Mouse (Mus musculus) MEL (cell line): ENCODE data around the gene Yes1.

Experiments used
- CHD1 ChIP-seq: IDR thresholded peaks from 2 replicates; pipeline ENCODE4 v1.6.1; 2012; ENCODE audit warnings: low read depth, mild to moderate bottlenecking, inconsistent platforms, low read length, improper control_type of control experiment
- CTCF ChIP-seq, 3 experiments: IDR thresholded peaks in 2 of 3; conservative IDR thresholded peaks in 1 of 3; 2 replicates each; pipeline ENCODE4 v1.5.1; 2011 to 2012; ENCODE audit warnings: low read length in 3 of 3, low read depth in 2 of 3, mild to moderate bottlenecking in 2 of 3, improper control_type of control experiment in 1 of 3, inconsistent platforms in 1 of 3, mixed read lengths in 1 of 3, moderate library complexity in 1 of 3; ENCODE audit not compliant: control insufficient read depth in 1 of 3, insufficient read depth in 1 of 3, poor library complexity in 1 of 3, severe bottlenecking in 1 of 3

DNA sequence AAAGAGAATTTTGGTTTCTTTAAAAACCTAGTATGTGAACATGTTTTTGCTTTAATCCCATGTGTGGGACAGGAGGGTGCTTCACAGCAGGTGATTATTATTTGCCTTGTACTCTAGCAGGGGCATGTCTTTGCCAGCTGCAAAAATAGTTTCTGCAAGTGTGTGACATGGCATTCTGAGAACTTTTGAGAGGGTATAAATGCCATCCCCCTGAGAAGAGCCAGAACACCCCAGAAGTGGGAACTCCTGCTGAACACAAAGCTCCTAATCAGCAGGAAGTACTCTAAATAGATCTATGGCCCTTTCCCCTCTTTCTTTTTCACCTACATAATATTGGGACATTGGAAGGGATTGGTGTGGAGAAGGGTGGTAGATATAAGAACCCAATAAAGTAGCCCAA lies 22.2 kb downstream of the Yes1 start:
- TF ChIP-seq CHD1, result no peak
- TF ChIP-seq CTCF (IDR thresholded peaks at IDR 0.05 in 2 of 3, conservative IDR thresholded peaks at IDR 0.05 in 1 of 3; ENCODE audit: control insufficient read depth in 1 of 3, insufficient read depth in 1 of 3, low read depth in 2 of 3, low read length in 3 of 3, poor library complexity in 1 of 3, severe bottlenecking in 1 of 3), result no peak
